Mouse (Mus musculus): ENCODE data around the gene Axin2. TPM values are rescaled to one million over a fixed set of nuclear protein-coding genes. Genes with fewer than 3 reads are reported as not detected.

The Axin2 gene
- polyA plus RNA-seq, 1 experiment from 2014 or later, result 20.3 TPM

DNA sequence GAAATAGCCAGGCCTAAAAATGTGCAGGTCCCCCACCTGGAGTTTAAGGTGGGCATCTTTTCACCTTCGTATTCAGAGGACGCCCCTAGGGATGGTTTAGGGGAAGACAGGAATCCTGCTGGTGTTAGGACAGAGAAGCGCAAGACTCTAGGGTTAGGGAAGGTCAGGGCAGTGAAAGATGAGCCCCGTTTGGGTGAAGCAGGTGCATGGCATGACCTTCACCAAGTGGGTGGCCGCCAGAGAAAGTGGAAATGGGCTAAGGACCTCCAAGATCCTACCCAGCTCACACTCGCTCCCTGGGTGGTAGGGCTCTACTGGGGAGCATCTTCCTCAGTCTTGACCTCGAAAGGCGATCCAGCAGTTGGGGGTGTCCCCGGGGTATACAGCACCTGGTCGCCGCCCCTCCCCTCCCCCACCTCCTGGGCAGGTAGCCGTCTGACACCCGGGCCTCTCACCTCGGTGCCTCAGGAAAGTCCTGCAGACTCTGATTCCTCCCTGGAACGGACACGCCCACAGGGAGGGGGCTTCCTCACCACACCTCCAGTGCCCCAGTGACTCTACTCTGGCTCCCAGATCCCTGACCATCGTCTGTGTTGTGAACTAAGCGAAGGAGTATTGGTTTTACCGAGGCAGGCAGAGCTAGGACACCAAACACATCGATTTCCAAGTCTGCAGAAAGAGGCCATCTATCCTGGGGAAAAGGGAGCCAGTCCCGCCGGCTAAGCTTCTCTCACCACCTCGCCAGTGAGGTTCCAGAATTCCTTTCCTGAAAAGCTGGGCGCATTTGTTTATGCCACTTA is 10.6 kb upstream of the Axin2 start:
- 15% methylated on average over 24 of the region's 24 CpGs for WGBS
- H3K27ac ChIP-seq, result no peak overlapping the region
- H3K27me3 ChIP-seq, result no peaks in the 10 kb centered on the region
- no peaks in the 10 kb centered on the region for H3K36me3 ChIP-seq
- H3K9ac ChIP-seq, result no peak overlapping the region
- peak overlapping the region; percentile 42 for H3K4me2 ChIP-seq
- 0 out of 2 replicates have a peak, but pooled peaks have one; percentile 32 for ATAC-seq (ENCODE audit: insufficient number of reproducible peaks, low FRiP score, low TSS enrichment, low read depth)
- H3K9me3 ChIP-seq, result no peaks in the 10 kb centered on the region
- H3K4me3 ChIP-seq, result 0 out of 2 replicates have a peak overlapping the region, but pooled peaks have one; percentile 5
- peaks cover 31% of the 10 kb centered on the region for H3K4me1 ChIP-seq

DNA sequence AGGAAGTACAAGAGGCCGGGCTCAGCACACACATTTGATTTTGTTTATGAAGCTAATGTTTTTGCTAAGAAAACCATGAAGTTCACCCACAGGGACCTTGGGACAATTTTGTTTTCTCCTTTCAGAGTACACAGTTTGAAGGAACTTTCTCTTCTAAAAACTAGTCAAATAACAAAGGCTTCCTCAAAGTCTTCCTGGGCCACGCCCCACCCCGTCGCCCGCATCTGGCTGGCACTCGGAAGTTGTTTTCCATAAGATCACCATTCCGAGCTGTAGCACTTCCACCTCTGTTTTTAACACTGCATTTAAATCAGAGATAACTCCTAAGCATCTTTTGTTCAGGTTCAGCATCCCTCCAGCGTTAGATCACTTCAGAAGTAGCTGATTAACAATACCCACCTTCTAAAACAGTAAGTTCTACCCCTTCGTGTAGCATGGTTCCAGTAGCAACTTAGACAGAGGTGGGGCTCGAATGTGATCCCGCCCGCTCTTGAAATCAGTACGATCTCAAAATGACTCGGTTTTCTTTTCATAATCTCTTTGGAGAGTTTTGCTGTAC is 9.7 kb upstream of the Axin2 start:
- no peaks in the 10 kb centered on the region for H3K36me3 ChIP-seq
- no peak for ATAC-seq (ENCODE audit: insufficient number of reproducible peaks, low FRiP score, low TSS enrichment, low read depth)
- 5% methylated on average over 14 of the region's 14 CpGs for WGBS
- H3K27ac ChIP-seq, result peak overlapping the region; percentile 27; the same call in 1 of the 2 replicates
- no peaks in the 10 kb centered on the region for H3K9me3 ChIP-seq
- H3K9ac ChIP-seq, result no peak overlapping the region
- peak overlapping the region; percentile 42 for H3K4me2 ChIP-seq
- H3K4me1 ChIP-seq, result peaks cover 28% of the 10 kb centered on the region
- no peaks in the 10 kb centered on the region for H3K27me3 ChIP-seq
- H3K4me3 ChIP-seq, result 0 out of 2 replicates have a peak overlapping the region, but pooled peaks have one; percentile 5

DNA sequence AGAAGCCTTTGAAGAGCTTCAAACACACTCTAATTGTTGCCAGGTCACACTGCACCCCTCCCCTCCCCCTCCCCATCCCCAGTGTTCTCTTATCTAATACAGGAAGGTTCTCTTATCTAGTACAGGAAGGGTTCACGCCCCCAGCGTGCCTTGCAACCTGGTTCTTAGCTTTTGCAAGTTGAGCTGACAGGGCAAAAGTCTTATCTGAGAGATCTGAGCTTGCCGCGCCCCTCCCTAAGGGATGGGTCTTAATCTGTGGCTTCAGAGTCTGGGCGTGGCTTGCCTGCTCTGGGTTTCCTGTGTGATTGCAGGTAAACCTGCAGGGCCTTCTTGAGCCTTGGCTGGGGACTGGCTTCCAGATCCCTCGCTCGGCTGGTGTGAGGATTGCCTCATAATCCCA is 9.2 kb upstream of the Axin2 start:
- no peak for ATAC-seq (ENCODE audit: insufficient number of reproducible peaks, low FRiP score, low TSS enrichment, low read depth)
- H3K4me3 ChIP-seq, result no peak overlapping the region
- WGBS, result 44% methylated on average over 7 of the region's 7 CpGs
- H3K4me2 ChIP-seq, result no peak overlapping the region
- no peaks in the 10 kb centered on the region for H3K36me3 ChIP-seq
- H3K9me3 ChIP-seq, result no peaks in the 10 kb centered on the region
- peak overlapping the region; percentile 27; the same call in 1 of the 2 replicates for H3K27ac ChIP-seq
- H3K27me3 ChIP-seq, result no peaks in the 10 kb centered on the region
- no peak overlapping the region for H3K9ac ChIP-seq
- peaks cover 23% of the 10 kb centered on the region for H3K4me1 ChIP-seq

DNA sequence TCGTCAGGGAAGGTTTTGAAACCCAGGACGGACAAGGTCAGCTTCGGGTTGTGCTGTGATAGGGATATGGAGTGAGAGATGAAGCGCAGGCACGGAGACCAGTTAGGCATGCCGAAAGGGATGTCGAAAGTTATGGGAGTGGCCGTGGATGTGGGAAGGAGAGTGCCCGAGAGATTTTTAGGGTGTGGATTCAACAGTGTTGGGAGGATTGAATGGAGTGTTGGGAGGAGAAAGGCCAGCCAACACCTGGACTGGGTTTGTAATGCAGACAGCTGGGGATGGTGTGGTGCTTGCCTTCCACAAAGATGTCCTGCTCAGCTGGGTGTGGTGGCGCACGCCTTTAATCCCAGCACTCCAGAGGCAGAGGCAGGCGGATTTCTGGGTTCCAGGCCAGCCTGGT is 8.0 kb upstream of the Axin2 start:
- H3K4me2 ChIP-seq, result no peak overlapping the region
- WGBS, result 92% methylated on average over 12 of the region's 12 CpGs
- H3K4me1 ChIP-seq, result peaks cover 17% of the 10 kb centered on the region
- no peak overlapping the region for H3K9ac ChIP-seq
- no peaks in the 10 kb centered on the region for H3K27me3 ChIP-seq
- no peak overlapping the region for H3K4me3 ChIP-seq
- ATAC-seq (ENCODE audit: insufficient number of reproducible peaks, low FRiP score, low TSS enrichment, low read depth), result no peak
- H3K27ac ChIP-seq, result no peak overlapping the region
- no peaks in the 10 kb centered on the region for H3K9me3 ChIP-seq
- H3K36me3 ChIP-seq, result no peaks in the 10 kb centered on the region

DNA sequence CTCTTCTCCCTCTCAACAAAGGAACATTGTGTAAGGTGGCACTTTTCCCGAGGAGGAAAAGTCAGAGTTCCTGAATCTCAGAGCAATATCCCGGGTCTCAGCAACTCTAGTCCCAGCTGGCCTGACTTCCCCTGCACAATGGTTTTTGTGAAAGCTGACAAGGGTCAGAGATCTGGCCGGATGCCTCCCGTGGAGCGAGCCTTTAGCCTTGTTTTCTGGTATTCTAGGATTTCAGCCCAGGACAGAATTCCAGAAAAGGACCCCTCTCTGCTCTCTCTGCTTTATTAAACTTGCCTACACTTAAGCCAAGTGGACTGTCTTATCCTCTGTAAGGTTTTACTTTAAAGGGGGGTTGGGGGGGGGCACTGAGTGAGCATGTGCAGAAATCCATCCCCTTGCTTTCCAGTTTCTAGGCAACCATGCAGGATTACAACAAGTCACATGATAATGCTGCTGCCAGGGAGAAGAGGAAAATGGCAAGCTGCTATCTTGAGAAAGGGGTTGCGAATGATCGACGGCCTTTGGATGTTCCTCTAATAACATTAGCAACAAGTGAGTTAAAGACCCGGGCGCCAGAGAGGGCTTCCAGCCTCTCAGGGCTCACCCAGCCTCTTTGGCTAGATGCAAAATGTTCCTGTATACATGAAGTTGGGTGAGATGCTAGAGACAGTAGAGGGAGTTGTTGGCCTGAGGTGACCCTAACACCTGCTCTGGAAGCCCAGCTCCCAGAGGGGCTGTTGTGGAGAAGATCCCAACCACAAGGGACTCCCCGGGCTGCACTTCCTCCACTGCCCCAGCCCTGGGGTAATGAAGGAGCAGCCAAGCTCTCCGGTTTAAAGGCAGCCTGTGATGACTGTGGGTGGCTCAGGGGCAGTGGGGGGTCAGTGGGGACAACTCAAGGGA is 2.5 kb upstream of the Axin2 start:
- peaks cover 15% of the 10 kb centered on the region; the same call in 1 of the 2 replicates for H3K4me1 ChIP-seq
- H3K4me3 ChIP-seq, result no peak overlapping the region
- no peak for ATAC-seq (ENCODE audit: insufficient number of reproducible peaks, low FRiP score, low TSS enrichment, low read depth)
- H3K27ac ChIP-seq, result peak overlapping the region; percentile 33; the same call in 1 of the 2 replicates
- no peak overlapping the region for H3K9ac ChIP-seq
- H3K27me3 ChIP-seq, result no peaks in the 10 kb centered on the region
- H3K9me3 ChIP-seq, result no peaks in the 10 kb centered on the region
- WGBS, result 38% methylated on average over 12 of the region's 12 CpGs
- no peak overlapping the region for H3K4me2 ChIP-seq
- no peaks in the 10 kb centered on the region for H3K36me3 ChIP-seq

DNA sequence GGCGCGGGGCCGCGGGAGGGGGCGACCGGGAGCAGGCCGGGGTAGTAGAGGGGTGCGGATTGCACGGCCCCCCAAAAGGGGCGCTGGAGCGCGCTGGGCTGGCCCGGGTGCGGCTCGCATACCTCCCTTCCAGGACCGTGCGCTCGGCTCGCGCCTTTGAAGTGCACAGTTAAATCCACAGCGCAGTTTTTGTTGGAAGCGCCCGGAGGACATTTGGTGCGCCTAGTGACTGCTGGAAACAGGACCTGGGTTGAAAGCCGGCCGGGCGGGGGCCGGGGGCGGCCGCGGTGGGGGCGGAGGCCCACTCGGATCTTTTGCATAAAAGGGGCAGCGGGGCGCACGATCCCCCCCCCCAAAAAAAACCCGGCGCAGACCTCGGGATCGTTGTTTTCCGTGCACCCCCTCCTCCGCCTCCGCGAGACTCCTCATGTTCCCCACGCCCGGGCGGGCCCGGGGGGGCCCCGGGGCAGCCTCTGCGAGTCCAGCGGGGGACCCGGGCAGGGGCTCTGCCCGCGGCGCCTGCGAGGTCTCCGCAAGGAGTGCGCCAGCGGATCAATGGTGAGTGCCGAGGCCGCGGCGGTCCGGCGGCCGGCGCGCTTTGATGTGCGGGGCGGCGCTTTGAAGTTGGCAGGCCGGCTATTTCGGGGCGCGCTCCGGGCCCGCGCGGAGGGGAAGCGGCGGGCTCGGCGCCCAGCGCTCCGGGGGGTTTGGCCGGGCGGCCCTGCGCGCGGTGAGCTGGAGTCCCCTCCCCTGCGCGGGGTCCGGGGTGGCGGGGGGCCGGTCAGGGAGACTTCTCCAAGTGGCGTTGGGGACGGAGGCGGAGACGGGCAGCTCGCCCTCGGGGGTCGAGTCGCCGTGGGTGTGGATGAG is 722 bp downstream of the Axin2 start:
- WGBS, result under 1% methylated on average over 91 of the region's 104 CpGs
- H3K4me1 ChIP-seq, result peaks cover 40% of the 10 kb centered on the region

DNA sequence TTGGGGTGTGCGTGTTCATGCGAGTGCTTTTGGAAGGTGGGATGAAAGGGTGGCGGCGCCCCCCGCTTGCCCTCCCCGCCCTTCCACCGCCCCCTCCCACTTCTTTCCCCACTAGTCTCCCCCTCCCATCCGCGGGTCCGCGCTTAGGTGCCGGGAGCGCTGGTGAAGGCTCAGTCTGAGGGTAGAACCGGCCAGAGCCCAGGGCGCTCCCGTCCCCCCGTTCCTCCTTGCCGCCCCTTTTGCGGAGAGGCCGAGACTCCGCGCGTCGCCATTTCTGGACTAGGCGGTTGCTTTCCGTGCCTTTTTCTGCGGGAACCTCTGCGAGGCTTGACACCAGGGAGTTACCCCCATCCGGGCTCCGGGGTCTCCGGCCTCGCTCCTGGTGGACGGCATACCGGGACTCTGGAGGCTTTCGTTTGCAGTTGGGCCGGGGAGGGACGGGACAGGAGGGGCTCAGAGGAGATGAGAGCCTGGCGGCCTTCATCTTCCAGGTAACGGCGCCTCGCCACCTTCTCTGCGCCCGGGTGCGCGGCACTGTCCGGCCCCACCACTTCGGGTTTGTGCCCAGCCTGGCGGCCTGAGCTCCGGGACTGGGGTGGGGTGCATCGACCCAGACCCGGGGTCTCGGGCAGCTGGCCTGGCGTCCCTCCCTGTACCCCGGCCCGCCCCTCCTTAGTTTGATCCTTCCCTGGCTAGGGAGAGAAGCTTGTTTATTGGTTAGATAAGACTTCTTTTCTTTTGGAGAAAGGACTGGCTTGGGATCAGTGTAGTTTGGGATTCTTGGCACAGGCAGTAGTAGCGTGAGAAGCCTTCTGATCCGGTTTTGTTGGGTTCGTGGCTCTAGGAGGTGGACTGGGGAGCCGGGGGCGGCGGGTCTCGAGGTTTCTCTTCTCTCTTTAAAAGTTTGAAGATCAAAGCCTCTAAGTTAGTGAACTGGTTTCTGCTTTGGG is 1.6 kb downstream of the Axin2 start:
- Histone ChIP-seq H3K27me3 (no peaks in the 10 kb centered on the region), H3K4me1 (peaks cover 49% of the 10 kb centered on the region), H3K9me3 (no peaks in the 10 kb centered on the region), H3K4me3 (peak overlapping the region; percentile 73), H3K27ac (peak overlapping the region; percentile 100), H3K36me3 (no peaks in the 10 kb centered on the region), H3K9ac (peak overlapping the region; percentile 87), H3K4me2 (peak overlapping the region; percentile 50)
- under 1% methylated on average over 56 of the region's 62 CpGs for WGBS
- no peak for ATAC-seq (ENCODE audit: insufficient number of reproducible peaks, low FRiP score, low TSS enrichment, low read depth)

More for the DNA sequence above, 722 bp downstream of the Axin2 start:
- Histone ChIP-seq H3K36me3 (no peaks in the 10 kb centered on the region), H3K4me2 (peak overlapping the region; percentile 50), H3K27me3 (no peaks in the 10 kb centered on the region), H3K9me3 (no peaks in the 10 kb centered on the region), H3K9ac (peak overlapping the region; percentile 87), H3K27ac (peak overlapping the region; percentile 100), H3K4me3 (peak overlapping the region; percentile 73)
- ATAC-seq (ENCODE audit: insufficient number of reproducible peaks, low FRiP score, low TSS enrichment, low read depth), result peak; percentile 89

DNA sequence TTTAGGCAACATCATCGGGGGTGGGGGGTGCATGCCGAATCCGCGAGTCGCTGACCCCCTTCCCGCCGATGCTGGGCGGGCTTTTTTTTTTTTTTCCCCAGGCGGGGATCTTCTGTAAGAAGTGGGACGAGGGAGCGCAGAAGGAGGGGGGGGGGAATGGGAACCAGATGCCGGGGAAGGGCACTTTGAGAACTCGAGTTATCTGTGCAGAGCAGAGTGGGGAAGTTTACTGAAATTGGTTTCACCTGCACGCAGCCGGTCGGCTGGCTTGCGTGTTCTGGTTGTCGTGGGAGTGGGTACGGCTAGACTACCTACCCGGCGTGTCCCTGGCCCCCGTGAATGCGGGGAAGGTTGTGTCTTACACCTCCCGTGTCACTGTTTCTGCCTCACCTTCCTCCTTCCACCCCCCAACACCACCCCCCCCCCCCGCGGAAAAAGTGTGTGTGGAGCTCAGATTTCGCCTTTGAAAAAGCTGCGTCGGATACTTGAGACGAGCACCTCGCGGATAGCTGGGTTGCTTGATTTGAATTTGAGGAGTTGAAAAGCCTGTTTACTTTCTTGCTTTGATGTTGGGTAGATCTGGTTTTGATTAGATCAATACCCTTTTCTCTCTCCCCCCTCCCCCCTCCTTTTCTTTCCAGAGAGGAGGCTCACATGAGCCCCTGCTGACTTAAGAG is 2.5 kb downstream of the Axin2 start:
- Histone ChIP-seq H3K4me1 (peaks cover 54% of the 10 kb centered on the region), H3K9ac (peak overlapping the region; percentile 87), H3K4me3 (peak overlapping the region; percentile 73), H3K9me3 (no peaks in the 10 kb centered on the region), H3K36me3 (no peaks in the 10 kb centered on the region), H3K27ac (peak overlapping the region; percentile 100), H3K4me2 (peak overlapping the region; percentile 50), H3K27me3 (no peaks in the 10 kb centered on the region)
- ATAC-seq (ENCODE audit: insufficient number of reproducible peaks, low FRiP score, low TSS enrichment, low read depth), result no peak
- under 1% methylated on average over 30 of the region's 32 CpGs for WGBS

DNA sequence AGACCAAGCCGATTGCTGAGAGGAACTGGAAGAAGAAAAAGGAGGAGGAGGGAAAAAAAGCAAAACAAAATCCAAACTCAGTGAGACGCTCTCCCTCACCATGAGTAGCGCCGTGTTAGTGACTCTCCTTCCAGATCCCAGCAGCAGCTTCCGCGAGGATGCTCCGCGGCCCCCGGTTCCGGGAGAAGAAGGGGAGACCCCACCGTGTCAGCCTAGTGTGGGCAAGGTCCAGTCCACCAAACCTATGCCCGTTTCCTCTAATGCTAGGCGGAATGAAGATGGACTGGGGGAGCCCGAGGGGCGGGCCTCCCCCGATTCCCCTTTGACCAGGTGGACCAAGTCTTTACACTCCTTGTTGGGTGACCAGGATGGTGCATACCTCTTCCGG is 3.0 kb downstream of the Axin2 start:
- H3K27me3 ChIP-seq, result no peaks in the 10 kb centered on the region
- ATAC-seq (ENCODE audit: insufficient number of reproducible peaks, low FRiP score, low TSS enrichment, low read depth), result no peak
- peak overlapping the region; percentile 87 for H3K9ac ChIP-seq
- H3K9me3 ChIP-seq, result no peaks in the 10 kb centered on the region
- H3K4me2 ChIP-seq, result peak overlapping the region; percentile 50
- no peaks in the 10 kb centered on the region for H3K36me3 ChIP-seq
- peak overlapping the region; percentile 100 for H3K27ac ChIP-seq
- 3% methylated on average over 17 of the region's 17 CpGs for WGBS
- H3K4me1 ChIP-seq, result peaks cover 54% of the 10 kb centered on the region
- H3K4me3 ChIP-seq, result peak overlapping the region; percentile 73

DNA sequence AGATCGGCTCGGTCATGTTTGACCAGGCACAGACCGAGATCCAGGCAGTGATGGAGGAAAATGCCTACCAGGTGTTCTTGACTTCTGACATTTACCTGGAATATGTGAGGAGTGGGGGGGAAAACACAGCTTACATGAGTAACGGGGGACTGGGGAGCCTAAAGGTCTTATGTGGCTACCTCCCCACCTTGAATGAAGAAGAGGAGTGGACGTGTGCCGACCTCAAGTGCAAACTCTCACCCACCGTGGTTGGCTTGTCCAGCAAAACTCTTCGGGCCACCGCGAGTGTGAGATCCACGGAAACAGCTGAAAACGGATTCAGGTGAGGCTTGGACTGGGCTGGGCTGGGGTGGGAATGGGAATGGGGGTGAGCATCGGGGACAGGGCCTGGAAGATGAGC is 3.6 kb downstream of the Axin2 start:
- ATAC-seq (ENCODE audit: insufficient number of reproducible peaks, low FRiP score, low TSS enrichment, low read depth), result no peak
- 14% methylated on average over 13 of the region's 13 CpGs for WGBS
- Histone ChIP-seq H3K27ac (peak overlapping the region; percentile 100), H3K4me3 (peak overlapping the region; percentile 73), H3K27me3 (no peaks in the 10 kb centered on the region), H3K9me3 (no peaks in the 10 kb centered on the region), H3K9ac (peak overlapping the region; percentile 87), H3K4me2 (peak overlapping the region; percentile 50), H3K36me3 (no peaks in the 10 kb centered on the region), H3K4me1 (peaks cover 60% of the 10 kb centered on the region)

Data from limb, embryonic 15.5 days (tissue).